Mouse (Mus musculus): ENCODE results near the gene Rp9. TPM values are rescaled to one million over a fixed set of nuclear protein-coding genes. Genes with fewer than 3 reads are reported as not detected.

Gene Rp9
- polyA plus RNA-seq, 1 experiment = 62.3 TPM

DNA sequence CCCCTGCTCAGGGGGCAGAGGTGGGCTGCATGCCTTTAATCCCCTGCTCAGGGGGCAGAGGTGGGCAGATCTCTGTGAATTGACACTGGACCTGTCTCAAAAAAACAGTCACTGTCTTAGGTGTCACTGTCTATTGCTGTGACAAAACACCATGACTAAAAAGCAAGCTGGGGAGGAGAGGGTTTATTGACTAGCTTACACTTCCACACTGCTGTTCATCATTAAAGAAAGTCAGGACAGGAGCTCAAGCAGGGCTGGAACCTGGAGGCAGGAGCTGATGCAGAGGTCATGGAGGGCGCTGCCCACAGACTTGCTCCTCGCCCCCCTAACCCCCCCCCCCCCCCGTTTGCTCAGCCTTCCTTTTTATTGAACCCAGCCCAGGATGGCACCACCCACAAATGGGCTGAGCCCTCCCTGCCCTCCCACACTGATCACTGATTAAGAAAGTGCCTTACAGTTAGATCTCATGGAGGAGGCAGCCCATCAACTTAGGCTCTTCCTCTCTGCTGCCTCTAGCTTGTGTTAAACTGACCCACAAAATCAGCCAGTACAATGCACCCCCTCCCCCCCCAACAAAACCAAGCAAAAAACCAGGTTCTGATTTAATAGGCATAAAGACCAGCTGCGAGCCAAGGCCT is 41.4 kb downstream of the Rp9 start:
- no peak overlapping the region for H3K27ac ChIP-seq (ENCODE audit: insufficient read depth, low read length)
- no peak for TF ChIP-seq CTCF (IDR thresholded peaks at IDR 0.05; ENCODE audit: extremely low read depth, insufficient read depth, low read length)
- TF ChIP-seq POLR2A (IDR thresholded peaks at IDR 0.05; ENCODE audit: extremely low read depth, insufficient read depth, low read length) = no peak
- no peak overlapping the region for H3K4me3 ChIP-seq (ENCODE audit: insufficient read depth, low read length)
- no peaks in the 10 kb centered on the region for H3K4me1 ChIP-seq (ENCODE audit: control insufficient read depth, insufficient read depth, low read length)

DNA sequence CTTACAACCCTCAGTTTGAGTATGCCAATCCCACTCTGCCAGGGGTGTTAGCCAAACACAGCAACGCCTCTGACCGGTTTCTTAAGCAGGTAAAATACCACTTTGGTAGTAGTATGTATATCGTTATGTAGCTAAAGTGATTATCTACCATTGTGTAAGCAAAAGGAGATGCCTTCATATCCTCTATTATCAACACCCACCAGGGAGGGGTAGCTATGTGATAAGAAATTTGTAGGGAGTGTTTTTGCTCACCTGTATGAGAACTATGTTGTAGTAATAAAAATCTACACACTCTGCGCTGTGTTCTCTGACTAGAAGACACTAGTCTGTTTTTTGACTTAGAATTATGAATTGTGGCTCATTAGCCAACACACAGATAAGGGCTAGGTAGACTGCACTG is 44.8 kb downstream of the Rp9 start:
- TF ChIP-seq POLR2A (IDR thresholded peaks at IDR 0.05; ENCODE audit: extremely low read depth, insufficient read depth, low read length) = no peak
- TF ChIP-seq CTCF (IDR thresholded peaks at IDR 0.05; ENCODE audit: extremely low read depth, insufficient read depth, low read length) = no peak
- H3K4me1 ChIP-seq (ENCODE audit: control insufficient read depth, insufficient read depth, low read length) = peaks cover 2% of the 10 kb centered on the region; the same call in 1 of the 2 replicates

DNA sequence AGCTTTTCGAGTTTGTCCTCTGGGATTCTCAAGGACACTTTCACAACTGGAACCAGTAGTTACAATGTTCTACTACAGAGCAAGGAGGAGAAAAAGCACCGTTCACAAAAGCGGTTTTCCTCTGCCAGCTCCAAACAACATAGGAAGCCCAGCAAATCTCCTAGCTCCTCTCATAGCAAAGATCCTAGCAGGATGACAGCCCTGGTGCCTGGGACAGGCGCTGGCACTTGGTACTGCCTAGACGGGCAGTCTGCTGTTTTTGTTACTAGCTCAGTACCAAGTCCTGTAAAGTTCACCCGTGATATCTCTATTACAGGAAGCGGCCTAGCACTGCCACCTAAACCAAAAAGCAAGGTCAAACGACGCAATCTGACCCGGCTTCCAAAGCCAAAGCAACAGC is 45.3 kb downstream of the Rp9 start:
- no peak for TF ChIP-seq POLR2A (IDR thresholded peaks at IDR 0.05; ENCODE audit: extremely low read depth, insufficient read depth, low read length)
- Histone ChIP-seq H3K4me1 (ENCODE audit: control insufficient read depth, insufficient read depth, low read length) (peaks cover 2% of the 10 kb centered on the region; the same call in 1 of the 2 replicates), H3K4me3 (ENCODE audit: insufficient read depth, low read length) (no peak overlapping the region), H3K27ac (ENCODE audit: insufficient read depth, low read length) (no peak overlapping the region)

More for the DNA sequence above, 44.8 kb downstream of the Rp9 start:
- Histone ChIP-seq H3K27ac (ENCODE audit: insufficient read depth, low read length) (no peak overlapping the region), H3K4me3 (ENCODE audit: insufficient read depth, low read length) (no peak overlapping the region)

DNA sequence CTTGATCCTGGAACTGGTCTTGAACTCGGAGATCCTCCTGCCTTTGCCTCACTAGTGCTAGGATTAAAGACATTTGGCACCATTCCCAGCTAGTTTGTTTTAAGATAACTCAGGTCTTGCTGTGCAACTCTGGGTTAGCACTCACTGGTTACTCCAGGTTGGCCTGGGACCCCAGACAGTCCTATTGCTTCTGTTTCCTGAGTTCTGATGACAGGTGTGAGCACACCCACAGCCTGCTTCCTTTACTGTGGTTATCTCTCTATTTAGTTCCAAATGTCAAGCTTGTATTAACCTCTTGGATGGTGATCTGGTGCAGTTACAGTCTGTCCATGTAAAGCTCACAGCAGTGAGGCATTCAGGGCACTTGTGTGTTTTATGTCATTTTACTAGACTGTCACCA is 46.0 kb downstream of the Rp9 start:
- TF ChIP-seq CTCF (IDR thresholded peaks at IDR 0.05; ENCODE audit: extremely low read depth, insufficient read depth, low read length) (no peak), POLR2A (IDR thresholded peaks at IDR 0.05; ENCODE audit: extremely low read depth, insufficient read depth, low read length) (no peak)
- no peak overlapping the region for H3K4me3 ChIP-seq (ENCODE audit: insufficient read depth, low read length)
- H3K4me1 ChIP-seq (ENCODE audit: control insufficient read depth, insufficient read depth, low read length) = peaks cover 2% of the 10 kb centered on the region; the same call in 1 of the 2 replicates
- no peak overlapping the region for H3K27ac ChIP-seq (ENCODE audit: insufficient read depth, low read length)

DNA sequence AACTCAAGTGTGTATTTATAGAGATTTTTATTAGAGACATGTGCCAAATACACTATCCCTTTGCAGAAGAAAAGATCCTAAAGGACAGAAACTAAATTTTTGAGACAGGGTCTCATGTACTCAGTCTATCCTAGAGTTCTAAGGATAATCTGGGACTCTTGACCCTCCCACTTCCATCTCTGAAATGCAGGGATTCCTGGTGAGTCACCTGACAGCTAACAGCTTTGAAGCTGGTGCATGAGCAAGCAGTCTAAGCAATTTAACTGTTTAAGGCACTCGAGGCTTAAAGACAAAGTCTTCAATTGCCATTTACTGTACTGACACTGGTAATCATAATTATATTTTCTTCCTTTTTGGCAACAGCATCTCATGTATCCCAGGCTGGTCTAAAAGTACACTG is 47.0 kb downstream of the Rp9 start:
- Histone ChIP-seq H3K4me1 (ENCODE audit: control insufficient read depth, insufficient read depth, low read length) (peaks cover 2% of the 10 kb centered on the region; the same call in 1 of the 2 replicates), H3K4me3 (ENCODE audit: insufficient read depth, low read length) (no peak overlapping the region), H3K27ac (ENCODE audit: insufficient read depth, low read length) (no peak overlapping the region)
- TF ChIP-seq POLR2A (IDR thresholded peaks at IDR 0.05; ENCODE audit: extremely low read depth, insufficient read depth, low read length) (no peak), CTCF (IDR thresholded peaks at IDR 0.05; ENCODE audit: extremely low read depth, insufficient read depth, low read length) (no peak)

DNA sequence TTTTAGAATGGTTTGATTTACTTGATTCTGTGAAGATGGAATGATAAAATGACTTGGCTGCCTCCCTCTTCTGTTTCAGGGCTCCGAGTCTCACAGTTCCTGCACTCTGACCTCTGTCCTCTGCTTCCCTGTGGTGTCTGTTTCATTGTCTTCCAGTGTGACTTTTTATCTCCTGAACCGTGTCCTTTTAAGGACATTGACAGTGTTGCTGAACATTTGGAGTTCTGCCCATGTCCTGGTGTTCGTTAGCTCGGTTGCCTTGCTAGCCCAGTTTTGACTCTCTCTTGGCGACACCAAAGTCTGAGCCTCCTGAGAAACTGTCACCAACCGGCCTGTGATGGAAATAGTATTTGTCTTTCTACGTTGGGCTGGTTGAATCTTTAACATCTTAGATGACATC is 49.1 kb downstream of the Rp9 start:
- no peak for TF ChIP-seq CTCF (IDR thresholded peaks at IDR 0.05; ENCODE audit: extremely low read depth, insufficient read depth, low read length)
- no peak for TF ChIP-seq POLR2A (IDR thresholded peaks at IDR 0.05; ENCODE audit: extremely low read depth, insufficient read depth, low read length)
- Histone ChIP-seq H3K4me1 (ENCODE audit: control insufficient read depth, insufficient read depth, low read length) (peaks cover 2% of the 10 kb centered on the region; the same call in 1 of the 2 replicates), H3K4me3 (ENCODE audit: insufficient read depth, low read length) (no peak overlapping the region), H3K27ac (ENCODE audit: insufficient read depth, low read length) (no peak overlapping the region)

DNA sequence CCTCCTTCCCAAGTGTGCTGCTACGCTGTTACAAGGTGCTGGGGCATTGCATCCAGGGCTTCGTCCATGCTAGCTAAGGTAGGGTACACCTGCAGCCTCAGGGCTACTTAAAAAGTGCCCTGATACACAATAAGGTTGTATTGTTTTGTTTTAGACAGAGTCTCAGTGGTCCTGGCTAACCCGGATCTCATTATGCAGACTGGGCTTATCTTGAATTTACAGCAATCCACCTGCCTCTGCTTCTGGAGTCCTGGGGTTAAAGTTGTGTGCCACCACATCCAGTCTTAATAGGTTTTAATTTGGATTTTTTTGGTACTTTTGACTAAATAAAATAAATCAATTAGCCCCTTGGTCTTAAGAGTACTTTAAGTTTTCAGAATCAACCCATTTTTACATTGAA is 49.7 kb downstream of the Rp9 start:
- Histone ChIP-seq H3K4me3 (ENCODE audit: insufficient read depth, low read length) (no peak overlapping the region), H3K27ac (ENCODE audit: insufficient read depth, low read length) (no peak overlapping the region), H3K4me1 (ENCODE audit: control insufficient read depth, insufficient read depth, low read length) (peaks cover 2% of the 10 kb centered on the region; the same call in 1 of the 2 replicates)
- TF ChIP-seq CTCF (IDR thresholded peaks at IDR 0.05; ENCODE audit: extremely low read depth, insufficient read depth, low read length) (no peak), POLR2A (IDR thresholded peaks at IDR 0.05; ENCODE audit: extremely low read depth, insufficient read depth, low read length) (no peak)

DNA sequence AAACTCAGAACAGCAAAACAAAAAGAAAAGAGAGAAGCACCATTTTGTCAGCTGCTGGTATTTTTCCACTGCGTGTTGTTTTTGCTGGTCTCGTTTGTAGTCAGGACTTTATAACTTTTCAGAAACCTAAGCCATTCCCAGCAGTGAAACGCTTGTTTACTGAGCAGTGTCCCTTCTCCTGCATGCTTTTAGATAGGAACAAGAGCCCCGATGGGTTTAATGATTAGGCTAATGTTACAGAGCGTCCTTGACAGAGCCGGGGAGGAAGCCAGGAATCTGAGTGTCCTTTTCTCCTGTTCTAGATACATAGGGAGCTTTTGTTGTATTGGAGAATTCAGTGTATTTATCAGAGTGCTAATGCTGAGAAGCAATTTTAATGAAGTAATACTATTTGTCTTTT is 52.0 kb downstream of the Rp9 start:
- H3K27ac ChIP-seq (ENCODE audit: insufficient read depth, low read length) = no peak overlapping the region
- peaks cover 2% of the 10 kb centered on the region for H3K4me1 ChIP-seq (ENCODE audit: control insufficient read depth, insufficient read depth, low read length)
- no peak overlapping the region for H3K4me3 ChIP-seq (ENCODE audit: insufficient read depth, low read length)
- TF ChIP-seq CTCF (IDR thresholded peaks at IDR 0.05; ENCODE audit: extremely low read depth, insufficient read depth, low read length) = no peak
- no peak for TF ChIP-seq POLR2A (IDR thresholded peaks at IDR 0.05; ENCODE audit: extremely low read depth, insufficient read depth, low read length)

DNA sequence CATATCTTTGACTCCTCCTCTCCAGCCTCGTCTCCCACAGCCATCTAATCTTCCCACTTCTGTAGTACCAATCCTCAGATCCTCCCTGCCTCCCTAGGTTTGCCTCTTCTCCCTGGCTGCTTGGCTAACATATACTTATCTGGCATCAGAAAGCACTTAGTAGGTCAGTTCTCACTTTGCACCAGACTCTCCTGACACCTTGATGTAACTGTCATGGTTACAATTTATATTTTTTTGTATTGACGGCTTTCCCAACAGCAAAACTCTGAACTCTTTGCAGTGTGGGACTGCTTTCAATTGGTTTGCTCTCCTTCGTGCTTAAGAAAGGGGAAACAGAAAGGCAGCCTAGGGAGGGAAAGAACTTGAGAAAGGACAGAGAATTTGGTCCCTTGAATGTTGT is 53.4 kb downstream of the Rp9 start:
- Histone ChIP-seq H3K27ac (ENCODE audit: insufficient read depth, low read length) (no peak overlapping the region), H3K4me1 (ENCODE audit: control insufficient read depth, insufficient read depth, low read length) (peaks cover 2% of the 10 kb centered on the region), H3K4me3 (ENCODE audit: insufficient read depth, low read length) (no peak overlapping the region)
- no peak for TF ChIP-seq POLR2A (IDR thresholded peaks at IDR 0.05; ENCODE audit: extremely low read depth, insufficient read depth, low read length)
- no peak for TF ChIP-seq CTCF (IDR thresholded peaks at IDR 0.05; ENCODE audit: extremely low read depth, insufficient read depth, low read length)

DNA sequence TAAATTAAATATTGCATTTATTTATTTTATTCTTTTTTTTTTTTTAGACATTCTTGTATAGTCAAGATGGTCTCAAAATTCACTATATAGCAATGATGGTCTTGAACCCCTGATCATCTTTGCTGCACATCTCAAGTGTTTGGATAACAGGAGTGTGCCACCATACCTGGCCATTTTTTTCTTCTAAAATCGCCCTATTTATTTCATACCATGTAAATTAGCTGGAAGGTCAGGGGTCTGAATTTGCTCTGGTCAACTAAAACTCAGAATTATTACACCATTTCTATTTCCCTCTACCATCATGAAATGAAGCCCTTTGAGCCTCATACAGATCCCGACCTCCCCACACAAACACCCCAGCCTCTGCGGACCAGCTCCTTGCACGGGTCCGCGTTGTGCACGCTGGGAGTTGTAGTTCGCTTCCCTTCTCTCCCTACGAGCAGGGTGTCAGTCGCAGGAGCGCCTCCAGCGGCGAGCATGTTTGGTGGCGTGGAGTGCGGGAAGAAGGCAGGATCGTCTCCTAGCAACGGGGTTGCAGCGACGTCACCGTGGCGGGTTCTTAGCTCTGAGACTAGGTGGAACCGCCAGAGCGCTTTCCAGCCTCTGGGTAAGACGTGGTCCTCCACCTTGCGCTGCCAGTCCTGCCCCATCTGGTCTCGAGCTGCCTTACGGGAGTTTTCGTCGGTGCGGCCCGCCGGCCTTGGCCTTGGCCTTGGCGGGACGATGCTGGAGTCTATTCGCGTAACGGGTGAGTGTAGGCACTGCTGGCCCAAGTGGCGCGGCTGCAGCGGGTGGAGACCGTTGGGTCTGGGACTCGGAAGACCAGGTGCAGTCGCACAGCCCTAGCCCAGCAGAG is 58.3 kb downstream of the Rp9 start, which contains the start of gene 9530077C05Rik:
Gene 9530077C05Rik, plus strand, starts transcription at position 512 of the 856 bp plus-strand sequence.
- H3K4me1 ChIP-seq (ENCODE audit: control insufficient read depth, insufficient read depth, low read length) = no peaks in the 10 kb centered on the region; the same call in 1 of the 2 replicates
- no peak within 1 kb of the TSS for H3K27ac ChIP-seq (ENCODE audit: insufficient read depth, low read length)
- H3K4me3 ChIP-seq (ENCODE audit: insufficient read depth, low read length) = peak within 1 kb of the TSS; percentile 63
- TF ChIP-seq POLR2A (IDR thresholded peaks at IDR 0.05; ENCODE audit: extremely low read depth, insufficient read depth, low read length) (peak; percentile 96), CTCF (IDR thresholded peaks at IDR 0.05; ENCODE audit: extremely low read depth, insufficient read depth, low read length) (peak; percentile 80)
